Mouse (Mus musculus) 3134 (cell line): ENCODE results near the gene Slco2b1.
"Not testable (repeated sequence)": the region's sequence is repeated elsewhere in the genome, so short reads cannot be mapped to it uniquely, and the experiment has no call there.

Experiments
- DNase-seq: peaks from one replicate; pipeline ENCODE4 v3.0.0-alpha.2; 2011; ENCODE audit warnings: low spot score; ENCODE audit not compliant: insufficient read length; ENCODE audit errors: extremely low read depth

Slco2b1 gene

GRCm38 (mm10) chr7:99694424-99694823, 16.7 kb downstream of the Slco2b1 start:
- not testable (repeated sequence) for DNase-seq

GRCm38 (mm10) chr7:99693976-99694375, 17.2 kb downstream of the Slco2b1 start:
- DNase-seq, result no peak

GRCm38 (mm10) chr7:99693387-99693786, 17.8 kb downstream of the Slco2b1 start:
- DNase-seq, result no peak

GRCm38 (mm10) chr7:99692396-99692795, 18.7 kb downstream of the Slco2b1 start:
- DNase-seq, result no peak

GRCm38 (mm10) chr7:99690819-99691218, 20.3 kb downstream of the Slco2b1 start:
- no peak for DNase-seq

GRCm38 (mm10) chr7:99684086-99684485, 27.1 kb downstream of the Slco2b1 start:
- no peak for DNase-seq

- DNase-seq, result no peak
Observed at GRCm38 (mm10) chr7:99680771-99681170, 30.4 kb downstream of the Slco2b1 start.

GRCm38 (mm10) chr7:99674890-99675289, 36.2 kb downstream of the Slco2b1 start:
- no peak for DNase-seq

- no peak for DNase-seq
Observed at GRCm38 (mm10) chr7:99674209-99674608, 36.9 kb downstream of the Slco2b1 start.

GRCm38 (mm10) chr7:99673188-99673587, 38.0 kb downstream of the Slco2b1 start:
- no peak for DNase-seq

- no peak for DNase-seq
Observed at GRCm38 (mm10) chr7:99671544-99672435, 39.4 kb downstream of the Slco2b1 start.

GRCm38 (mm10) chr7:99670915-99671314, 40.2 kb downstream of the Slco2b1 start:
- no peak for DNase-seq

- DNase-seq, result no peak
Observed at GRCm38 (mm10) chr7:99668802-99669201, 42.3 kb downstream of the Slco2b1 start.

- no peak for DNase-seq
Observed at GRCm38 (mm10) chr7:99667096-99667495, 44.0 kb downstream of the Slco2b1 start.

GRCm38 (mm10) chr7:99665731-99666452, 45.2 kb downstream of the Slco2b1 start:
- DNase-seq, result no peak

- no peak for DNase-seq
Observed at GRCm38 (mm10) chr7:99664571-99665485, 46.3 kb downstream of the Slco2b1 start.

GRCm38 (mm10) chr7:99663507-99664220, 47.5 kb downstream of the Slco2b1 start:
- no peak for DNase-seq

GRCm38 (mm10) chr7:99662311-99662710, 48.8 kb downstream of the Slco2b1 start:
- no peak for DNase-seq

- DNase-seq, result no peak
Observed at GRCm38 (mm10) chr7:99661571-99662230, 49.4 kb downstream of the Slco2b1 start.

- DNase-seq, result no peak
Observed at GRCm38 (mm10) chr7:99661071-99661470, 50.1 kb downstream of the Slco2b1 start.
